Mouse (Mus musculus): ENCODE results near the gene Itsn1.

GRCm38 (mm10) chr16:91822325-91822724 is 93.2 kb downstream of the Itsn1 start:
- no peak for TF ChIP-seq POLR2A (IDR thresholded peaks at IDR 0.05; ENCODE audit: low read depth, low read length)
- no peak for TF ChIP-seq CTCF (conservative IDR thresholded peaks at IDR 0.05; ENCODE audit: insufficient read depth, insufficient read length, low read depth, low read length)
